Mouse (Mus musculus): ENCODE measurements around the gene Spats1. TPM values are rescaled to one million over a fixed set of nuclear protein-coding genes. Genes with fewer than 3 reads are reported as not detected.

Gene Spats1
- polyA plus RNA-seq (2015; fragmentation: Nextera tagmentation; extraction: Ambion mirVana): 0.23 and 0.27 TPM in 2 replicates

DNA sequence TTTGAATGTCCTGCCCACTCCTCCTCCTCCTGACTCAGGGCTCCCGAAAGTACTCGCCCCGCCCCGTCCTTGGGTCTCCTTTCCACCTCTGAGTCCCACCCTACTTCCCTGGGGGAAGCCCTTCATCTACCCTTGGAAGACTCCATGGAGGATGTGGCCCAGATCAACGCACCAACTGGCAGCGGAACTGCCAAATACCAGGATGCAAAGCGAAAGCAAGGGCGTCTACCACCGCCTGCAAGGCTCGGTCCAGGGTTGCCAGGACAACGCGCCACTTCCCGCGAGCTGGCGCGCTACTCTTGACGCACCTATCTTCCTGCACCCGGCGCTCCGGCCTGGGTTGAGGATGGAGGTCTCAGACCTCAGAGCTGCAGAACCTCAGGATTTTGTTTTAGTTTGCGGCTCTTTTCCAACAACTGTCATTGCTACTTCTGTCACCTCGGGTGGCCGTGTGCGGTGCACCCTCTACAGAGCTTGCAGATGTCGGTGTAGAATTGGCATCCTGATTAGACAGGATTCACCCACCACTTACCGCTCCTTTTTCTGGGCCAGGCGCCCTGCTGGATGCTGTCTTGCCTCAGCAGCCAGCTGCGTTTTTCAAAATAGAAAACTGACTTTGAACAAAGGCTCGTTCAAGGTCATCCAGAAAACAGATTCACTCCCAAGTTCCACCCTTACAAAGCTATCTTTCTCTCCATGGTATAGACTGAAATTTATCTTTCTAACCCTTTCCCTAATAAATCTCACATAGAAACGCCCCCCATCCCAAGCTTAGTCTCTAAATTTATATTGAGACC, at the start of gene Spats1:
TSS of gene Spats1 (minus strand) at position 747 of the 797 bp plus-strand sequence.
- Histone ChIP-seq H3K4me2 (ENCODE audit: low read depth, low read length) (peak within 1 kb of the TSS; percentile 70), H3K27ac (ENCODE audit: low read length) (no peak within 1 kb of the TSS), H3K9me3 (ENCODE audit: control insufficient read depth, low read length) (no peaks in the 10 kb centered on the region), H3K36me3 (ENCODE audit: control insufficient read depth, insufficient read depth, low read length) (no peaks in the 10 kb centered on the region), H3K4me3 (ENCODE audit: low read length) (peak within 1 kb of the TSS; percentile 49), H3K9ac (ENCODE audit: low read depth, low read length) (peak within 1 kb of the TSS; percentile 53; the same call in 1 of the 2 replicates), H3K27me3 (replicated peaks; ENCODE audit: control insufficient read depth, insufficient read depth, low read length) (peaks cover 11% of the 10 kb centered on the region), H3K4me1 (ENCODE audit: control insufficient read depth, insufficient read depth, low read length) (peaks cover 7% of the 10 kb centered on the region)
- WGBS: 6% methylated on average over 30 of the region's 30 CpGs
- peak; percentile 66 for ATAC-seq

DNA sequence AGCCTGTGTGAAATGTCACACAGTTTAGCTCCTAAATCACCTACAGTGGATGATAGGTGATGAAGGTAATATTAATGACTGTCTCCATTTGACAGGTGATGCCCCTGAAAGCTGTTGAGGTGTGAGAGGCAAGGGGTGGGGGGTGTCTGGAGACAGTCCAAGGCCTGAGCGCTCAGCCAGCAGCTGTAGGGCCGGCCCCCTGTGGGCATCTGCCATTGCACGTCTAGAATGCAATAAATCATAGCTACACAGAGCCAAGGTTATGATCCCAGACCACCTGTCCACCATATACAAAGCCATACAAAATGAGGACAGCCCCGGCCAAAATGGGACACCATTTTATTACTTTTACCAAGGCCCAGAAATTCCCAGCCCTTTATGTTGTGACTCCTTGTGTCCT, 49.7 kb upstream of the Spats1 start:
- H3K36me3 ChIP-seq (ENCODE audit: control insufficient read depth, insufficient read depth, low read length): no peaks in the 10 kb centered on the region
- no peak overlapping the region for H3K27ac ChIP-seq (ENCODE audit: low read length)
- H3K4me3 ChIP-seq (ENCODE audit: low read length): no peak overlapping the region
- peaks cover 8% of the 10 kb centered on the region; the same call in 1 of the 2 replicates for H3K4me1 ChIP-seq (ENCODE audit: control insufficient read depth, insufficient read depth, low read length)
- ATAC-seq: no peak
- WGBS: 53% methylated on average over 4 of the region's 4 CpGs
- no peak overlapping the region for H3K4me2 ChIP-seq (ENCODE audit: low read depth, low read length)
- no peak overlapping the region for H3K9ac ChIP-seq (ENCODE audit: low read depth, low read length)
- H3K27me3 ChIP-seq (replicated peaks; ENCODE audit: control insufficient read depth, insufficient read depth, low read length): peaks cover 18% of the 10 kb centered on the region; the same call in 1 of the 2 replicates
- H3K9me3 ChIP-seq (ENCODE audit: control insufficient read depth, low read length): no peaks in the 10 kb centered on the region

DNA sequence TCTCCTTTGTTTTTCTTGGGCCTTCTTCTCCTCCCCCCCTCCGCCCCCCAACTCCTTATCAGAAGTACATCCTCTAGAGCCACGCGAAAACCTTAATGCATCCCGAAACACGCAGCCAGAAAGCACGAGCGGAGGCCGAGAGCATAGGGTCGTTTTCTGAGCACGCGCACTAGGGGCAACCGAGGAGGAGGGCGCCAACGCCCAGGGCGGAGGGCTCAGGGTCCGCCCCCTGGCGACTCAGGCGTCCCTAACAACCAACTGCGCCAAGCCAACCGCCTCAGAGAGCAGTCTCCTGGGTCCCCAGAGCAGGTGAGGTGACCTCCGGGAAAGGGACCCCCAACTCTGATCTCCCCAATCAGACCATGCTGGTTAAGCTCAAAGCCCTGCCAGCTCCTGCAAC, 48.0 kb upstream of the Spats1 start, which contains the start of gene Tcte1:
TSS of gene Tcte1 (plus strand) at position 172 of the 400 bp plus-strand sequence.
- peak within 1 kb of the TSS; percentile 60 for H3K9ac ChIP-seq (ENCODE audit: low read depth, low read length)
- peaks cover 8% of the 10 kb centered on the region; the same call in 1 of the 2 replicates for H3K4me1 ChIP-seq (ENCODE audit: control insufficient read depth, insufficient read depth, low read length)
- H3K36me3 ChIP-seq (ENCODE audit: control insufficient read depth, insufficient read depth, low read length): peaks cover 3% of the 10 kb centered on the region; the same call in 1 of the 2 replicates
- ATAC-seq: peak; percentile 73
- no peaks in the 10 kb centered on the region for H3K9me3 ChIP-seq (ENCODE audit: control insufficient read depth, low read length)
- peaks cover 14% of the 10 kb centered on the region; the same call in 1 of the 2 replicates for H3K27me3 ChIP-seq (replicated peaks; ENCODE audit: control insufficient read depth, insufficient read depth, low read length)
- H3K27ac ChIP-seq (ENCODE audit: low read length): no peak within 1 kb of the TSS
- peak within 1 kb of the TSS; percentile 35 for H3K4me3 ChIP-seq (ENCODE audit: low read length)
- WGBS: 2% methylated on average over 21 of the region's 21 CpGs
- peak within 1 kb of the TSS; percentile 65 for H3K4me2 ChIP-seq (ENCODE audit: low read depth, low read length)

DNA sequence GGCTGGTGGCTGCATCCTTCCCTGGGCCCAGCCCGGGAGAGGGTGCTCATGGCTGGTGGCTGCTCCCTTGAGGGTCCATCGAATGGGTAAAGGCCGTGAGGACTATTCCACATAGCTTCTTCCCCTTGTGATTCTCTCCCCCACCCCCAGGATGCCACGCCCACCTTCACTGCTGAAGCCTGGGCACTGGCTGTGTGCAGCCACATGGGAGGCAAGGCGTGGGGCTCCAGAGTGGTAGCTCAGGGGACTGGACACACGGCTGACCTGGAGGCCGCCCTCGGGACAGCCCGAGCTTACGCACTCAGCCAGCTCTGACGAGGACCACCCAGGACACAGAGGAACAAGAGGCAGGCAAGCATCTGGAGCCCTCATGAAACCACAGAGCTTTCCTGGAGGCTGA, 44.9 kb upstream of the Spats1 start:
- 72% methylated on average over 11 of the region's 11 CpGs for WGBS

DNA sequence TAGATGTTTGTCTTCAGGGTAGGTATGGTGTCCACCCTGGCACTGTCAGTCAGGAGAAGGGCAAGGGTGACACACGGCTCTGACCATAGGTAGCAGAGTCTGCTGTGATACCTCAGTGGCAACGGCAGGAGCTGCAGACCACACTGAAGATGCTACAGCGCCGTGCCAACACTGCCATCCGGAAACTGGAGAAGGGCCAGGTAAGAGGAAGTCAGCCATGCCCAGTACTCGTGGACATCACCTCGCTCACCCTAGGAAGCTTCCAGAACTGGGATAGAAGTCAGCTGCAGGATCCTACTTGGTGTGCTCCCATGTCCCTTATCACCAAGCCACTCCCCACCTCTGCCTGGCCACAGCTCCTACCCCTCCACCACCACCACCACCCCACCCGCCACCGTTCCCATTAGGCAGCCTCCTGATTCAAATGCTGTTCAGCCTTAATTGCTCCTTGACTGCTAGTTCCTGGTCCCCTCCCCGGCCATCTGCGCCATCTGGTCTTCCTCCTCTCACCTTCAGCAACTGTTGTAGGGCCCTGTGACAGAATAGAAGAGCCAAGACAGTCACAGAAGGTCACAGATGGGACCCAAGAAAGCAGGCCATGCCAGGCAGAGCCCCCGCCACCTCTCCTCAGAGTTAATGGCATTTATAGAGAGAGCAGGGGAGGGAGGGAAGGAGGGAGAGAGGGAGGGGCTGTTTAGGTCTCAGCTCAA, 43.7 kb upstream of the Spats1 start:
- 75% methylated on average over 12 of the region's 12 CpGs for WGBS
- Histone ChIP-seq H3K27ac (ENCODE audit: low read length) (no peak overlapping the region), H3K36me3 (ENCODE audit: control insufficient read depth, insufficient read depth, low read length) (peaks cover 7% of the 10 kb centered on the region), H3K4me1 (ENCODE audit: control insufficient read depth, insufficient read depth, low read length) (peaks cover 8% of the 10 kb centered on the region; the same call in 1 of the 2 replicates), H3K9ac (ENCODE audit: low read depth, low read length) (no peak overlapping the region), H3K4me2 (ENCODE audit: low read depth, low read length) (no peak overlapping the region), H3K27me3 (replicated peaks; ENCODE audit: control insufficient read depth, insufficient read depth, low read length) (peaks cover 3% of the 10 kb centered on the region; the same call in 1 of the 2 replicates), H3K9me3 (ENCODE audit: control insufficient read depth, low read length) (no peaks in the 10 kb centered on the region), H3K4me3 (ENCODE audit: low read length) (no peak overlapping the region)
- ATAC-seq: no peak

More for the DNA sequence above, 44.9 kb upstream of the Spats1 start:
- Histone ChIP-seq H3K36me3 (ENCODE audit: control insufficient read depth, insufficient read depth, low read length) (peaks cover 7% of the 10 kb centered on the region), H3K4me1 (ENCODE audit: control insufficient read depth, insufficient read depth, low read length) (peaks cover 8% of the 10 kb centered on the region; the same call in 1 of the 2 replicates), H3K27me3 (replicated peaks; ENCODE audit: control insufficient read depth, insufficient read depth, low read length) (peaks cover 12% of the 10 kb centered on the region; the same call in 1 of the 2 replicates), H3K4me2 (ENCODE audit: low read depth, low read length) (no peak overlapping the region), H3K9ac (ENCODE audit: low read depth, low read length) (no peak overlapping the region), H3K27ac (ENCODE audit: low read length) (no peak overlapping the region), H3K4me3 (ENCODE audit: low read length) (no peak overlapping the region), H3K9me3 (ENCODE audit: control insufficient read depth, low read length) (no peaks in the 10 kb centered on the region)
- no peak for ATAC-seq

DNA sequence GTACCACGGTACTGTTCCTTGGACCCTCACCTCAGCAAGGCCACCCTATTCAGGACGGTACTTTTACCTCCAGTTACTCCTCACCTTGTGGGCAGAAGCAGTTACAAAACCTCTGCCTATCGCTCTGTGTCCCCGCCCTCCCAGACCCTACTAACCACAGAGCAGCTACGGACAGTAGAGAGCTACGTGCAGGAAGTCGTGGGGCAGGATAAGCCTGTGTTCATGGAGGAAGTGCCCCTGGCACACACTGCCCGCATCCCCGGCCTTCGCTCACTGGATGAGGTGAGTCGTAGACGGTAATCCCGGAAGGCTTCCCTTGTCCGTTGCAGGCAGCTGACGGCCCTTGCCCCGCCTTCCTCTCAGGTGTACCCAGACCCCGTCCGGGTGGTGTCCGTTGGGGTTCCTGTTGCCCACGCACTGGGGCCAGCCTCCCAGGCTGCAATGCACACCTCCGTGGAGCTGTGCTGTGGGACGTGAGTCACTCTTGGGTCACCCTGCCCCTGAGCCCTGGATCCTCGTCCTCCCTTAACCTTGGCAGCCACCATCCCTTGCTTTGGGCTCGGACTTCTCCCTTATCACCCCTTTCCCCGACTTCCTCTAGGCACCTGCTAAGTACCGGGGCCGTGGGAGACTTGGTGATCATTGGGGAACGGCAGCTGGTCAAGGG, 42.5 kb upstream of the Spats1 start:
- no peak for ATAC-seq
- no peak overlapping the region for H3K4me2 ChIP-seq (ENCODE audit: low read depth, low read length)
- H3K4me1 ChIP-seq (ENCODE audit: control insufficient read depth, insufficient read depth, low read length): peaks cover 1% of the 10 kb centered on the region; the same call in 1 of the 2 replicates
- no peaks in the 10 kb centered on the region for H3K9me3 ChIP-seq (ENCODE audit: control insufficient read depth, low read length)
- H3K27me3 ChIP-seq (replicated peaks; ENCODE audit: control insufficient read depth, insufficient read depth, low read length): 0 out of 2 replicates have a peak, but pooled peaks cover 3% of the 10 kb centered on the region
- 90% methylated on average over 28 of the region's 28 CpGs for WGBS
- H3K4me3 ChIP-seq (ENCODE audit: low read length): no peak overlapping the region
- peaks cover 10% of the 10 kb centered on the region for H3K36me3 ChIP-seq (ENCODE audit: control insufficient read depth, insufficient read depth, low read length)
- no peak overlapping the region for H3K27ac ChIP-seq (ENCODE audit: low read length)
- H3K9ac ChIP-seq (ENCODE audit: low read depth, low read length): no peak overlapping the region

DNA sequence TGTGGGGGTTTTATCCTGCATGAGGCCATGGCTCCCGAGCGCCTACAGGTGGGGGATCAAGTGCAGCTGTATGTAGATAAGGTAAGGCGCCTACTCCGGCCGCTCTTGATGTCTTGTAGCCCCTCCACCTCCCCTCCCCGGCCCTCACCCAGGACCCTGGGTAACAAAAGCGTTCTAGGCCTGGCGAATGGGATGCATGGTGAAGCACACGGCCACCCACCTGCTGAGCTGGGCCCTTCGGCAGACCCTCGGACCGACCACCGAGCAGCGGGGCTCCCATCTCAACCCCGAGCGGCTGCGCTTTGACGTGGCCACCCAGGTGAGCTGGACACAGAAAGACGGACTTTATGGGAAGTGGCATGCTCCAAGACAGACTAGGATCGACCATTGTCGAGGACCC, 41.9 kb upstream of the Spats1 start:
- Histone ChIP-seq H3K27ac (ENCODE audit: low read length) (no peak overlapping the region), H3K4me1 (ENCODE audit: control insufficient read depth, insufficient read depth, low read length) (no peaks in the 10 kb centered on the region; the same call in 1 of the 2 replicates), H3K9ac (ENCODE audit: low read depth, low read length) (no peak overlapping the region), H3K27me3 (replicated peaks; ENCODE audit: control insufficient read depth, insufficient read depth, low read length) (no peaks in the 10 kb centered on the region), H3K4me3 (ENCODE audit: low read length) (no peak overlapping the region), H3K9me3 (ENCODE audit: control insufficient read depth, low read length) (no peaks in the 10 kb centered on the region), H3K36me3 (ENCODE audit: control insufficient read depth, insufficient read depth, low read length) (peaks cover 10% of the 10 kb centered on the region), H3K4me2 (ENCODE audit: low read depth, low read length) (no peak overlapping the region)
- WGBS: 91% methylated on average over 21 of the region's 21 CpGs
- ATAC-seq: no peak

DNA sequence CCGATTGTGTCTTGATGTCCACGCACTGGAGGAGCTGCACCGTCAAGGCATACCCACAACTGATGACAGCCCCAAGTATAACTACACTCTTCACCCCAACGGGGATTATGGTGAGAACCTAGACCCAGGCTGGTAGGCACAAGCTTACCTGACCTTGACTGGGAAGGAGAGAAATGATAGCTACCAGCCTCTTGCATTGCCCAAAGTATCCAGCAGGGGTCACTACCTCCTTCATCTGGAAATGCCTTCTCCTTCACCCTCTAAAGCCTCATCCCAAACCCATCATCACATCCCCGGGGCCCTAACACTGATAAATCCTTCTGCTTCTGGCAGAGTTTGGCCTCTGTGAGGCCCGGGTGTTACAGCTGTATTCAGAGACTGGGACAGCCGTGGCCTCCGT, 41.3 kb upstream of the Spats1 start:
- H3K36me3 ChIP-seq (ENCODE audit: control insufficient read depth, insufficient read depth, low read length): peaks cover 10% of the 10 kb centered on the region
- ATAC-seq: 0 out of 2 replicates have a peak, but pooled peaks have one; percentile 11
- no peak overlapping the region for H3K27ac ChIP-seq (ENCODE audit: low read length)
- no peak overlapping the region for H3K4me3 ChIP-seq (ENCODE audit: low read length)
- 52% methylated on average over 8 of the region's 8 CpGs for WGBS
- H3K9ac ChIP-seq (ENCODE audit: low read depth, low read length): no peak overlapping the region
- no peak overlapping the region for H3K4me2 ChIP-seq (ENCODE audit: low read depth, low read length)
- H3K27me3 ChIP-seq (replicated peaks; ENCODE audit: control insufficient read depth, insufficient read depth, low read length): no peaks in the 10 kb centered on the region
- no peaks in the 10 kb centered on the region for H3K9me3 ChIP-seq (ENCODE audit: control insufficient read depth, low read length)
- H3K4me1 ChIP-seq (ENCODE audit: control insufficient read depth, insufficient read depth, low read length): no peaks in the 10 kb centered on the region; the same call in 1 of the 2 replicates

DNA sequence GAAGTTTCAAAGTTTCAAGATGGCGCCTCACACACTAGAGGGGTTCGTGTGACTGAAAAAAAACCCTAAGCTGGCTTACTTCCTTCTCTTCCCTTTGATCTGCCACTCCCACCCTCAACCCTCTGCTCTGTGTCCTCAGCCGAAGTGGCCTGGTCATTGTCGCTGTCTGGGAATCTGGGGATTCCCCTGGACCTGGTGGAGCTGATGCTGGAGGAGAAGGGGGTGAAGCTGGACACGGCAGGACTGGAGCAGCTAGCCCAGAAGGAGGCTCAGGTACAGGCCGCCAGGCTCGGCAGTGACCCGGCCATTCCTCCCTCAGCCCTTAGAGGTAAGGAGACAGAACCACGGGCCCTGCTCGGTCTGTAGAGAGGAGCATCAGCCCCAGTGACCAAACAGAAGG, 40.6 kb upstream of the Spats1 start:
- no peak for ATAC-seq
- Histone ChIP-seq H3K27ac (ENCODE audit: low read length) (no peak overlapping the region), H3K27me3 (replicated peaks; ENCODE audit: control insufficient read depth, insufficient read depth, low read length) (no peaks in the 10 kb centered on the region), H3K9me3 (ENCODE audit: control insufficient read depth, low read length) (no peaks in the 10 kb centered on the region), H3K36me3 (ENCODE audit: control insufficient read depth, insufficient read depth, low read length) (peaks cover 10% of the 10 kb centered on the region), H3K9ac (ENCODE audit: low read depth, low read length) (no peak overlapping the region), H3K4me1 (ENCODE audit: control insufficient read depth, insufficient read depth, low read length) (no peaks in the 10 kb centered on the region; the same call in 1 of the 2 replicates), H3K4me3 (ENCODE audit: low read length) (no peak overlapping the region), H3K4me2 (ENCODE audit: low read depth, low read length) (no peak overlapping the region)
- 81% methylated on average over 10 of the region's 10 CpGs for WGBS
